Mouse (Mus musculus) megakaryocyte, adult 5-6 weeks (primary cell): ENCODE results near the gene Krt32. TPM values are rescaled to one million over a fixed set of nuclear protein-coding genes. Genes with fewer than 3 reads are reported as not detected.

ENCODE experiments used
- ATAC-seq: 2 replicates; pipeline ENCODE4 v1.8.0; 2016; ENCODE audit warnings: mild to moderate bottlenecking, inconsistent platforms; ENCODE audit not compliant: poor library complexity, severe bottlenecking
- total RNA-seq, 2 experiments: library from RNA; stranded (forward) in 1 of 2; stranded (reverse) in 1 of 2; fragments of 153-499, 151-499 nt in 1 of 2; fragments of 221-1000, 200-1000 nt in 1 of 2; gene quantifications; 2 replicates each; pipeline versions ENCODE4 v1.2.3 to v1.2.4; 2015 to 2017

The Krt32 gene
- total RNA-seq (2015) (not detected in 2 replicates), total RNA-seq (2017) (not detected in 2 replicates)

DNA sequence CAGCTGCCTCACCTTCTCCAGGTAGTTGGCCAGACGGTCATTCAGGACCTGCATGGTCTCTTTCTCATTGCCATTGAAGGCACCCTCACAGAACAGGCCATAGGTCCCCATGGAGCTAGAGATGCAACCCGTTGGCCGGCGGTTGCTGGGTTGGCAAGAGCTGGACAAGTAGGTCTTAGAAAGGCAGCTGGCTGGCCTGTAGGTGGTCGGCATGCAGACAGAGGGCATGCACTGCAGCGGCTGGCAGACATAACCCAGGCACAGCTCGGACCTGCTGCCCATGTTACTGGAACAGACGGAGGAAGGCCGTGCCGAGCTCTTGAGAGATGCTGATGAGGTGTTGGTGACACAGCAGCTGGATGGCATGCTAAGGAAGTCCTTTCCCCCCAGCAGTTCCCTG is at the start of gene Krt32:
Gene Krt32, minus strand, starts transcription at position 366 of the 400 bp plus-strand sequence.
- ATAC-seq, result no peak

DNA sequence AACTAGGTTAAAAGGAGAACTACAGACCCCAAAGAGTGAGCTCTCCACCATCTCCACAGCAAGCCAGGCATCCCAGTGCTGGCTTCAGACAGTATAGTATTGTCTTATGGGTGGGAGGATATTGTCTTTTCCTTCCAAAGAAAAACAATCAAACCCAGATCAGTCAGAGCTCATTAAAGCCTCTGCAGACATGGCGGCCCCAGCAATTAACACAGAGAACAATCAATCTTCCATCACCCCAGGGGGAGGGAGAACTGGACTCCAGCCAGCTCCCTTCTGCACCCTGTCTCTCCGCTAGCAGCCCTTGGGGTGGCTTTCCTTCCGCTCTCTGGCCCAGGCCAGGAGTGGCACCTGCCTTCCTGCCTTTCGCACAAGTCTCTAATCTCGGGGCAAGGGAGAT is 49.7 kb upstream of the Krt32 start:
- ATAC-seq, result no peak

DNA sequence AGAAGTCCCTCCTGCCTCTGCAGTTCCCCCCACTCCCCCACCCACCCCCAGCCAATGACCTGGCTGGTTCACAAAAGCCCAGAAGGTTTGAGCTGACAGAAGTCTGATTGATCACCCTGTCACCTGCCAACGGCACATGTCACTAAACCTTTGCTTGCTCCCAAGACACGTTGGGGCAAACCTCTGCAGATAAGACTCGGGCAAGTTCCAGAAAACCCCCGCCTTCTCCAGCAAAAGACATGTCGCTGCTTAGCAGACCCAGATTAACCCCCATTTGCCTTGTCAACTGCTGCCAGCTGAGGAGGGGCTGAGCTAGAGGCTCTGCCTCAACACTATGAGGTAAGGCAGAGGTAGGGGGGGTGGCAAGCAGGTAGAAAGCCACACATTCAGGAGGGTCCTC is 48.5 kb upstream of the Krt32 start:
- no peak for ATAC-seq

DNA sequence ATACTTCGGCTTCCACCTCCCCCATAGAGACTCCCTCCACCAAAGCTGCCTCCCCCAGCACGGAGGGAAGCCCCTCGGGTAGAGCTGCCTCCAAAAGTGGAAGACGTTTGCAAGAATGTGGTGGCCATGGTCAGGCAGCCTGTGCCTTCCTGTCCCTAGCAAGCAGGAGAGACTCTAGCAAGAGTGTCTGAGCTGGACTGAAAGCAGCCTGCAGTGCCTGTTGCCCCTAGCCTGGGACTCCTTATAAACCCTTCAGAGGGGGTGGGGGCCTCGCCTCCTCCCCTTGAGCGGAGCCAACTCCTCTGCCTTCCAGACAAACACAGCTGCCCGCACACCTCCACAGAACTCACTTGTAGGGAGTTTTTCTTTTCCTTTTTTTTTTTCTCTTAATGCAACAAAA is 47.7 kb upstream of the Krt32 start, which contains the start of gene Krt15:
Gene Krt15, minus strand, starts transcription at position 198 of the 400 bp plus-strand sequence.
- no peak for ATAC-seq

DNA sequence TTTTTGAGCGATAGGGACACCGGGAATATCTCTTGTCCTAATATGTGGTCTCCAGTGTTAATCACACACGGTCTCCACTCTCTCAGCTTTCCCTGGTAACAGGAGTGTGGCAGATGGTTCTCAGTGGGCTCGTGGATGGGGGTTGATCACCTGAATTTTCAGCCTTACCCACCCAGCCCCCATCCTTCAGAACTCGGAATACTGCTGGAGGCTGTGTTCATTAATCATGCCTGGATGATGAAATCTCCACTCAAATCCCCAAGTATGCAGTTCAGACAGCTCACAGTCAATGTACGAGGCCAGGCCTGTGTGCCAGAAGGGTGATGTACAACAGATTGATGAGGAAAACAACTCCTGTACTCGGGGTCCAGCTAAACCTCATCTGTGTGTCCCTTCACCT is 36.9 kb upstream of the Krt32 start:
- ATAC-seq, result no peak

DNA sequence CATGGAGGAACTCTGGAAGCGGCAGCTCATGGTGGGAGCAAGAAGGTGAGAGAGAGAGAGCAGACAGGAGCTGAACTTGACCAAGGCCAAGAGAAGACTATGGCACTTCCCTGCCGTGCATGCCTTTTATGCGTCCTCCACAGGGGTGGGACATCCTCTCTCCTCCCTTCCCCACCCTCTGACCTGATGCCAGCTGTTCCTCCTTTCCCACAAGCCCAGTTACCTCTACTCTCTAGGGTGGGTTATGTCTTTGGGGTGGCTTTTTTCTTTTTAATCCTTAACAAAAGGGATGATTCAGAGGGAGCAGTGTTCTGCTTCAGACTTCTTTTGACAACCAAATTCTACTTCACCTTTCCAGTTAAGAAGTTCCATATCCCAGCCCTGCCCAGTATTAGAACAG is 33.4 kb upstream of the Krt32 start, which contains the start of gene Krt13:
Gene Krt13, minus strand, starts transcription at position 101 of the 400 bp plus-strand sequence.
- ATAC-seq, result no peak

DNA sequence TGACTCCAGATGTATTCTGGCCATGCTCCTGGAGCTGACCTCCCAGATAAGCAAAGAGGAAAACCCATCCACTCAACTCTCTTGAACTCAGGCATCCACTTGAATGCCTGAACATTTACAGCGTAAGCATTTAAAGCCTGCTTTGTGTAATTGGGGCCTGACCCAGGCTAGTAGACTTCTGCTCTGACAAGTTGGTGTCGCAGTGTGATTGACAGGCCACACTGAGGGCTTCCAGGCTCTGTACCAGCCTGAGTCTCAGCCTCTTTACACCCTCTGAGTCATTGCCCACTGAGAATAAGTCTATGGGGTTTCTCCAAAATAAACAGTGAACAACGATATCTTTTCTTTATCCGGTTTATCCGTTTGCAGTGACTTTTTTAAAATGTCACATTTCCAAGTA is 32.3 kb upstream of the Krt32 start:
- no peak for ATAC-seq

DNA sequence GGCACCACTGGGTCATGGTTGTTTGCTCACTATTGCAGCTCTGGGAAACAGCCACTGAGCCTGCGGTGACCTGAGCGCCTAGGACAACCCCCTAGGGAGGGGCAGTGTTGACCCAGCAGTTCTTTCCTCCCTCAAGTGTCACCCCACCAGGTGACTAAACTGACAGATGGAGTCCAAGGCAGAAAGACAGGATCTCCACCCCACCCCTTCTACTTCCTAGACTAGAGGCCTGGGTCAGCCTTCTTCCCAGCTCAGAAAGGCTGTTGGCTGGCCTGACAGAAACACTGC is 25.7 kb upstream of the Krt32 start:
- no peak for ATAC-seq

DNA sequence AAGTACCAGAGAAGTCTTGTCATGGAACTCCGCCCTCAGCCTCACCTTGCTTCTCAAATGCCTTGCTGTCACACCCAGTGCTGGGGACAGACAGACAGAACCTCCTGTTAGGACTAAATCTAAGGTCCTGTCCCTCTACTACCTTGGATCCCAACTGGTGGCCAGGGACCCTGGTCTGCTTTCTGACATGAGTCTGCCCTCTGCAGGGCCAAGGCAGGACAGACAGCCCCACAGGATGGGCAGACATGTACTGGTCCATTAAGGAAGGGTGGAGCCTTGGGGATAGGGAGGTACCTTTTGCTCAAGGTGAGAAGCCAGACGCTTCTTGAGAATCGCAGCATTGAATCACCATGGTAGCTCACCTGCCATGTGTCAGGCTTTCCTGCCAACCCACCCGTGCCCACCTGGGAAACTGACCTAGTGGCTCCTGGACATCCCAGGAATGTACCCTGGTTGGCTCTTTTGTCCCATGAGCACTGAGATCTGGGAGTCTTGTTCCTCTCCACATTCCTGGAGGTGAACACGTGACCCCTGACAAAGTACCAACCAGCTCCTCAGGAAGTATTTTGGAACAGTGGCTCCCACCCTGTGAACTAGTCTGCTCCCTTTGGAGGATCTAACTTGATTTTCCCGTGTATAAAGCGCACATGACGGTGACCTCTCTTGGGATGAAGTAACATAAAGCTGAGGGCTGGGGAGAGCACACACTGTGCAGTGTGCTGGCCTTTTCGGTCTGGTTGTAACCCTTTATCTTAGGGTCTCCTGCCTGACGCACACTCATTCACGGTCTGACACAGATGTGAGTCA is 25.1 kb upstream of the Krt32 start:
- no peak for ATAC-seq

DNA sequence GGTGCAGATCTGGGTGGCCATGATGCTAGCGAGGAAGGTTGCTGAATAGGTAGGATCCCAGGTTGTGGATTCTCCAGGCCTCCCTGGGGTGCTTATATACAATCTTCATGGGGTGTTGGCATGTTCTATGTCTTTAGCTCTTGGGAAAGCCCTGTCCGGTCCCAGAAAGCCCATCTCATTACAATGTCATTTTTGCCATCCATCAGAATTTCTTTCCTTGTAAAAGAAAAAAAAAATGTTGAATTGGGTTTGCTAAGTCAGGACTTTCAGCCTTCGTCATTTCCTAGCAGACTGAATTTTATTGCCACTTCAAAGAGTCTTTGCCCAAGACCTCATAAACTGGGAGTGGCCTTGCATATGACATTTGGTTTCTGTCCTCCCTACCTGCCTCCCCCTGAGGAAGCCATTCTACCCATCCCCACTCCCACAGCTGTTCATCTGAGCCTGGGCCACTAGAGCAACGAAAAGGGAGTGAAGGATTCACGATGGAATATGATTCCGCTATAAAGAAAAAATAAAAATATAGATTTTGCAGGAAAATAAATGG is 17.6 kb upstream of the Krt32 start, which contains the start of gene Krt36:
Gene Krt36, minus strand, starts transcription at position 51 of the 547 bp plus-strand sequence.
- no peak for ATAC-seq

DNA sequence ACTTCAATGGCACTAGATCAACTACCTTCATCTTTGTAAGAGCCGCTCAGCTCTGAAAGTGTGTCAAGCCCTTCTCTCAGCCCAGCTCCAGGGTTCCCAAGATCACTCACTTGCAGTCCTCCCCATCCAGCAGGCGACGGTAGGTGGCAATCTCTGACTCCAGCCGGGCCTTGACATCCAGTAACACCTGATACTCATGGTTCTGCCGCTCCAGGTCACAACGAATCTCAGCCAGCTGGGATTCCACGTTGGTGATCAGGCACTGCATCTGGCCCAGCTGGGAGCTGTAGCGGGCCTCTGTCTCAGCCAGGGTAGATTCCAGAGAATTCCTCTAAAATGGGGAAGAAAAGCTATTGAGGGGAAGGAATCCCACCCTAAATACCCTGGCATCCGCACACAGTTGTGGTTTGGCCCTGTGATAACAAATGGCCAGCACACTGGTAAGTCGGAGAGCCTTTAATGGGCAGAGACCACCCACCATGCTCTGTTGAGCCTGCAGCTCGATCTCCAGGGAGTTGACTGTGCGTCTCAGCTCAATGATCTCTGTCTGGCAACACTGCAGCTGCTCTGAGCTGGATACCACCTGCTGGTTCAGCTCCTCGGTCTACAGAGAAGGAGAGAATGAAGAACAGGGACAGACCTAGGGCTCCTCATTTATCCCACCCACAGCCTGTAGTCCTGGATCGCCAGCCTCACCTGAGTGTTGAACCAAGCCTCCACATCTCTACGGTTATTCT is 14.8 kb upstream of the Krt32 start:
- ATAC-seq, result no peak

DNA sequence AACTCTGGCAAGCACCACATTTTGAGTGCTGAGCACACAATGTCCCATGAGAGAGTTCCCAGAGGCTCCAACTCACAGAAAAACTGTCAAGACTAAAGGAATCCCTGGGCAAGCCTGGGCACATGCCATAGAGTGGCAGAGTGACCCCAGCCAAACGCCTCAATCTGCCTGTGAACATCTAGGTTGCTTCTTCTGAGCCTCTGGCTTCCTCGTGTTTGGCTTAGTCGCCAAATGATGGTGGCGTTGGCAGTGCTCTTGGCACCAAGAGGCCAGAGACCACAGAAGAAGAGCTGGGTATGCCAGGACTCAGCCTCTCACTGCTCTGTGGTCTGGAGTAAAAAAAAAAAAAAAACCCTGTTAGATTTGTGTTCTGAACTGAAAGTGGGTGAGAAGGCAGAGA is 12.4 kb upstream of the Krt32 start:
- no peak for ATAC-seq

DNA sequence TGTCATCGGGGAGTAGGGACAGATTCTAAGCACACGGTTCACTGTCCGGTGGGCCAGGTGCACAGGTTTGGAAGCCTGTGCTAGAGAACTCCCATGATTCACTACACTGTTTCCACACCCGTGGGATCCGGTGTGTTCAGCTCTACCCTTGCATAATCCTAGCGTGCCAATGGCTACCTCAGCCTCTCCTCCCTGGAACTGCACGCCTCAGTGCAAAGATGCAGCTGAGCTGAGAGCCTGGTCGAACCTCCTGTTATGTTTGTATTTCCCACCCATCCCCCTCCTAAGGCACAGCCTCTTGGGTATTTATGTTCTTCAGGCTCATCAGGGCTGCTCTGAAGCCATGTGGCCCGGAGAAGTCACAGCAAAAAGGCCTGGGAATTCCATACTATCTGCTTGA is 9.8 kb upstream of the Krt32 start:
- ATAC-seq, result no peak

DNA sequence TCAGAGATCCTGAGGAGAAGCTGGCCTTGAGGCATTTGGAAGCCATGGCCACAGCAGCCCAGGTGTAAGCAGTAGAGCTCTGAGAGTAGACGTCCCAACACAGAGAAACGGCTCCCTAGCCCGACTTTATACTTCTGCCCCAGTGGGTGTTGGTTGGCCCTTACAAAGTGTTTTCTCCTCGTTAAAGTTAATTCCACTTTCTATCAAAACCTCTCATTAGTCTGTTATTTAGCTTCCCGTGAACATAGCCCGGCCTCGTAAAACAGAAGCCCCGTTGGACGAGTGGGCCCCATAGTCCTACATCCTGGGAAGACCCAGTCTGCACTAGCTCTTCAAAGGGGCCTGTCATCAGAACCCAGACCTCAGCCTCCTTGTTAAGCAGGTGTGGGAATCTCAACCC is 8.1 kb upstream of the Krt32 start, which contains the start of gene Krt35:
Gene Krt35, minus strand, starts transcription at position 101 of the 400 bp plus-strand sequence.
- ATAC-seq, result no peak

DNA sequence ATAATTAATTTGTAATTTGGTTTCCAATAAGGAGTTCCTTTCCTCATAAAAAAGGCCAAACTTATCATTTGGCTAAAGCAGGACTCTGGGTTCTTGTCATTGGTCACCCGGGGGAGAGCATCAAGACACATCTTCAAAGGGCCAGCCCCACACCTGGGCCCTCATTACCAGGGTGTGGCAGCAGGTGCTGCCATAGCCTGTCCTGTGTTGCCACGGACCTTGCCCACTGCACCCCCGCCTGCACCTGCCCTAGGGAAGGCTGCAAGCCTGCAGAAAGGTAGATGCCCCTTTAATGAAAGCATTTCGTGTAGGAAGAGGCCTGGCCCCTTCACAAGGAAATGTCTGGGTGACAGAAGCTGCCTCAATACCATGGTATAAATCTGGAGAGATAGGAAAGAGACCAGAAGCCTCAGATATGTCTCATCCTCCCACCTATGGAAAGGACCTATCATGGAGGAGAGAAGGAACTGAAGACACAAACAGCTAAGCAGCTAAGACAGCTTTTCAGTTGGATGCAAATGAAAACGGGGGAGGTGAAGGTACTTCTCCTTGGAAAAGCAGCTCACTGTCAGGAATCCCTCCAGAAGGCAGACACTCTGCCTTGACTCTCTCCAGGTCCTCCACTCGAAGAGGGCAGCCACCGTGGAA is 476 bp upstream of the Krt32 start:
- no peak for ATAC-seq

DNA sequence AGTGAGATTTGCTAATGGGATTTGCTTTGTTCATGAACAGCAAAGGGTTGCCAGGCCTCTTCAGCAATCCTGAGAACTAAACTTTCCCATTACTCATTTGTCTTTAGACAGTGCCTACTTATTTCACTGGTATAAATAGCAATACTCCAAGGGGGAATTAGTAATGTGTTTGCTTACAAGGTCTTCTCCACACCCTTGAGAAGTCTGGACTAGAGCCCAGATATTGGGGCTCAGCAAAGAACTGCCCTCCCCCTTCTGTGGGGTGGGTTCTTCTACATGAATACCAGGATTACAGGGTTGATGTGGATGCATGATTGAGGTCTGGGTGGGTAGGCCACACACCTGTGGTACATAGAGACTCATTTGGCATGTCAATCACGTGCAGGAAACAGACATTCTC is 14.2 kb downstream of the Krt32 start:
- no peak for ATAC-seq

DNA sequence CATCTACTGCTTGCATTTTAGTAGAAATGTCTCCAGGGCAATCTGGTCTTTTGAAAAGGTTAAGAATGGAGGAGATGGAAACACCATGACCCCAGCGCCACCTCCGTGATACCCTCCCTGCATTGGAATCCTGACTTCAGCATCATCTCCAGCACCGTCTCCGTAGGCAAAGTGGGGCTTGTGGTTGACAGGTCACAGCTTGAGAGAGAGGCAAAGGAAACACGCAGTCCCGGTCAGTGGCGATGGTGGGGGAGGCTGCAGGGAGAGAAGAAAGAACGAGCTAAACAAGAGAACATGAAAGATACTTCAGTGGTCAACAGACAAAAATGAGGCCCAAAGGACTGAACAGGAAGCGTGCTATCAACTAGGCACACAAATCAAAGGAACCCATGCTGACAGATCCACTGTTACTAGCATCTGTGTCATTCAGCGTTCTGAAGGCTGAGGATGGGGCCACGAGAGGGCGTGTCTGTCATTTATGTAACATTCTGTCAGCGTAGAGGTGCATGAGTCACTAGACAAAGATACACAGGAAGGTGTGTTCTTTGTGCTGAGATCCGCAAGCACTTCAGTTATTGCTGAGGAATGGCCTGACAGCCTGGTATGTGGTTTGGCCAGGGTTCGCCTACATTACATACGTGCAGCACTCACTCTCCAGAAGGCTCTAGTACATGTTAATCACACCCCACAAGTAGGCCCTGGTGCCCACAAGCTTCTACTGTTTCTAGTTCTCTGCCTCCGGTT is 20.6 kb downstream of the Krt32 start:
- no peak for ATAC-seq

DNA sequence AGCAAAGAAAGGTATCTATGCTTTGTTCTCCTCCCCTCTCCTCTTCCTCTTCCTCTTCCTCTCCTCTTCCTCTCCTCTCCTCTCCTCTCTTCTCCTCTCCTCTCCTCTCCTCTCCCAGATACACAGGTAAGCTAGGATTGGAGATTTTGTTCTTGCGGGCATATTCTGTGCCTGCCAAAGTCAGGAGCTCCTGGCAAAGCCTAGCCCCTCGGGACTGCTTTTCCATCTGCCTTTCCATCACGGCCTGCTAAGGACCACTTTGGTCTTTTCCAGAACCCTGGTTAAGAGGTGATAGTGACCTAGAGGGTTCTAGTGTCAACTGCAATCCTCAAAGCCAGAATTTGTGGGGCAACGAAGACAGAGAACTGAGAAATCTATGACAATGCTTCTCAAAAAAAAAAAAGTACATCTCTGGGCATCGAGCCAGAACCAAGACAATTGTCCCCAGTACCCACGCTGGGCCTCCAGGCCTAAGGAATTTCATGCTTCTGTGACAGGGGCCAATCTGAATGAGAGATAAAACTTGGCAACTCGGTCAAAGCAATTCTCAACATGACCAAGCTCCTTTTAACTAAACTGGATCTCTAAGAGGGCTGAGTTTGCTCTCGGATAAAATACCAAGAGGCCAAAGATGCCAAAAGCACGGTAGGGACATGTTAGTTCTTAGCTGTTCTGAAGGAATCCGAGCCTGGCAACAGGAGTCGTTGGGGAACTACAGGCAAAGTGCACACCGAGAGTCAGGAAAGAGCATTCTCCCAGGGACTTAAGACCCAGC is 21.6 kb downstream of the Krt32 start:
- no peak for ATAC-seq

DNA sequence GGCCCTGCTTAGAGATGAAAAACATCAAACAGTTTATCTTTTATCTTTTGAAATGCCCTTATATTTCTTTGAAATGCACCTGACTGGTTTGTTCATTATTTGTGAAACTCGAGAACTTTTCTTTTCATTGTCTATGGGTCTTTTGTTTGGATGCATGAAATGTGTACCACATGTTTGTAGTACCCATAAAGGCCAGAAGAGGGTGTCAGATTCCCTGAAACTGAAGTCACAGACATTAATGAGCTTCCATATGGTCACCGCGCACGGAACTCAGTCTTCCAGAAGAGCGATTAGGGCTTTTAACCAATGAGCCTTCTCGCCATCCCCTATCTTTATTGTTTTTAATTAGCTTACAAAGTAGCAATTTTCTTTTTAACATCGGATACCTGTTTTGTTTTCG is 29.2 kb downstream of the Krt32 start:
- no peak for ATAC-seq
